Mouse (Mus musculus) cerebellum, adult 2 months (tissue): ENCODE results near the gene Ldha.

Experiments used
- CTCF ChIP-seq: fragments of 200-500 bp; IDR thresholded peaks from 2 replicates; pipeline ENCODE4 v1.5.1; 2011; ENCODE audit warnings: low read depth, mild to moderate bottlenecking, control low read depth, low read length, moderate library complexity, borderline replicate concordance; ENCODE audit not compliant: insufficient read depth
- POLR2A ChIP-seq: fragments of 200-500 bp; IDR thresholded peaks from 2 replicates; pipeline ENCODE4 v1.6.1; 2011; ENCODE audit warnings: low read length, control low read depth, borderline replicate concordance; ENCODE audit not compliant: insufficient read depth

GRCm38 (mm10) chr7:46829911-46830310 lies 11.4 kb upstream of the Ldha start:
- TF ChIP-seq CTCF = no peak
- no peak for TF ChIP-seq POLR2A
